ENCODE assay signal across 8 mouse cellular contexts in the genomic region with DNA sequence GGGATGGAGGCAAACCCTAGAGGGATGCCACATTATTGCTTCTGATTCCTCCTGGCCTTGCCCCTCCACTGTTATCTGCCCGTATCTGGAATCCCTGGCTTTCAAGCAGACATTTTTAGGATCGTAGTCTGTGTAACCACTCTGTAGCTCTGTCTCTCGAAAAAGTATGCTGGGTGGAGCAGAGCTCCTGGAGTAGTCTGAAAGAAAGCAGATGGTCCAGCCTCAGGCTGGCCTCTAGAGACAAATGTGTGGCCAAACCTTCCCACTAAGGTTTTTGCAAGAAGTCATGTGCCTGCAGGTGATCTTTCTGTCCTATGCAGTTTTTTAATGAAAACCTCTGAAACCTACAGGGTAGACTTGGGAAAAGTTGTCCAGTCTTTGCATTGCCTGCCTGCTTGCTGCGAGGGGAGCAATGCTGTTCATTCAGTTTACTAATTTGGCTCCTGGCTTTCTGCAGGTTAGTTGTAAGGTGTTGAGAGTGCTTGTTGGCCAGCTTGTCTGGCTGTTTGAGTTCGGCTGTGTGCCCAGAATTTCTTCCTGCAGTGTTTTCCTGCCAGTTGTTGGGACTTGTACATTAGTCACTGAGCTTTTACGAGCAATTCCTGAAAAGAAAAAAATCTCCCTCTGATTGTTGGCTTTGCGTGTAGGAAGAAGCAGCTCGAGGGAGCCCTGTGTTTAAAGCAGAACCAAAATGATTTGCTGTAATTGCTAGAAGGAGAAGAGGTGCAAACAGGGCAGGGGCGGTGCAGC. TPM values are rescaled to one million over a fixed set of nuclear protein-coding genes. Genes with fewer than 3 reads are reported as not detected.
A peak's percentile ranks its signal among the peaks of the same experiment; 100 is the strongest.
DNase-seq lines count a peak whose midpoint lies in the region; ATAC-seq and TF ChIP-seq lines count a peak whose summit lies in the region.

No protein-coding gene starts in this region.

- 65% methylated on average over 9 of the region's 9 CpGs for WGBS in forebrain, embryonic 12.5 days
- 15% methylated on average over 9 of the region's 9 CpGs for WGBS in intestine, postnatal 0 days
- 39% methylated on average over 9 of the region's 9 CpGs for whole genome bisulfite sequencing in liver, embryonic 16.5 days (ENCODE audit: insufficient replicate concordance)

- ATAC-seq in forebrain, embryonic 12.5 days (ENCODE audit: low FRiP score), result no peak
- no peak for ATAC-seq in intestine, postnatal 0 days
- no peak for ATAC-seq in liver, embryonic 16.5 days (ENCODE audit: low read depth)

- peak overlapping the region; percentile 91 for H3K9ac ChIP-seq in ES-E14 (ENCODE audit: insufficient read depth, low read depth, low read length, poor library complexity, severe bottlenecking)
- peak overlapping the region; percentile 91 for H3K9ac ChIP-seq in forebrain, embryonic 12.5 days
- 0 out of 2 replicates have a peak overlapping the region, but pooled peaks have one; percentile 94 for H3K9ac ChIP-seq in intestine, postnatal 0 days (ENCODE audit: low read depth, low read length)
- no peak overlapping the region; the same call in 1 of the 2 replicates for H3K9ac ChIP-seq in liver, embryonic 16.5 days (ENCODE audit: low read depth, low read length)

- H3K4me2 ChIP-seq in forebrain, embryonic 12.5 days, result peak overlapping the region; percentile 89
- H3K4me2 ChIP-seq in intestine, postnatal 0 days (replicated peaks; ENCODE audit: low read depth), result peak overlapping the region; percentile 98
- H3K4me2 ChIP-seq in liver, embryonic 16.5 days (ENCODE audit: low read depth, low read length), result peak overlapping the region; percentile 96

- H3K36me3 ChIP-seq in ES-E14 (ENCODE audit: control insufficient read depth, insufficient read depth, low read length, poor library complexity, severe bottlenecking), result peaks cover 4% of the 10 kb centered on the region; the same call in 1 of the 2 replicates
- no peaks in the 10 kb centered on the region for H3K36me3 ChIP-seq in forebrain, embryonic 12.5 days (replicated peaks)
- no peaks in the 10 kb centered on the region for H3K36me3 ChIP-seq in intestine, postnatal 0 days (ENCODE audit: control insufficient read depth, insufficient read depth)
- H3K36me3 ChIP-seq in liver, embryonic 16.5 days (ENCODE audit: control insufficient read depth, insufficient read depth), result no peaks in the 10 kb centered on the region

- H3K27me3 ChIP-seq in forebrain, embryonic 12.5 days, result no peaks in the 10 kb centered on the region
- no peaks in the 10 kb centered on the region for H3K27me3 ChIP-seq in intestine, postnatal 0 days (replicated peaks; ENCODE audit: control insufficient read depth, insufficient read depth, low read length)
- no peaks in the 10 kb centered on the region for H3K27me3 ChIP-seq in liver, embryonic 16.5 days (ENCODE audit: control insufficient read depth, insufficient read depth, low read depth, low read length)

- DNase-seq in cerebellum, adult 18-20 months, result peak; percentile 23 to 32
- no peak for DNase-seq in cerebellum, postnatal 4 days (ENCODE audit: low spot score in 2 of 2)
- no peak for DNase-seq in ES-E14 (ENCODE audit: low read depth, low spot score)
- peak; percentile 70 for DNase-seq in right cerebral cortex, postnatal 25 days
- no peak for DNase-seq in spleen, postnatal 4 days (ENCODE audit: low spot score in 2 of 2)

- peaks cover 11 to 36% of the 10 kb centered on the region in 2 experiments for H3K4me1 ChIP-seq in ES-E14 (ENCODE audit: control insufficient read depth in 2 of 2, insufficient read depth in 2 of 2, low read length in 2 of 2, poor library complexity in 1 of 2)
- peaks cover 49% of the 10 kb centered on the region for H3K4me1 ChIP-seq in forebrain, embryonic 12.5 days
- peaks cover 28% of the 10 kb centered on the region for H3K4me1 ChIP-seq in intestine, postnatal 0 days (replicated peaks; ENCODE audit: control insufficient read depth, insufficient read depth, low read length)
- peaks cover 59% of the 10 kb centered on the region for H3K4me1 ChIP-seq in liver, embryonic 16.5 days (ENCODE audit: control insufficient read depth, low read depth, low read length)

- peak overlapping the region; percentile 87 to 91 for H3K4me3 ChIP-seq in ES-E14 (ENCODE audit: insufficient read depth in 1 of 2, low read depth in 1 of 2, low read length in 2 of 2, poor library complexity in 1 of 2, severe bottlenecking in 1 of 2)
- H3K4me3 ChIP-seq in forebrain, embryonic 12.5 days (replicated peaks), result peak overlapping the region; percentile 94
- H3K4me3 ChIP-seq in intestine, postnatal 0 days (ENCODE audit: low read depth, low read length), result peak overlapping the region; percentile 86
- H3K4me3 ChIP-seq in liver, embryonic 16.5 days (ENCODE audit: low read depth, low read length), result peak overlapping the region; percentile 82

- no peak overlapping the region for H3K27ac ChIP-seq in ES-E14 (ENCODE audit: insufficient read depth, low read depth, low read length, poor library complexity, severe bottlenecking)
- H3K27ac ChIP-seq in forebrain, embryonic 12.5 days, result peak overlapping the region; percentile 95
- H3K27ac ChIP-seq in intestine, postnatal 0 days (ENCODE audit: low read depth, low read length), result peak overlapping the region; percentile 29
- H3K27ac ChIP-seq in liver, embryonic 16.5 days (ENCODE audit: low read length), result no peak overlapping the region

- in situ Hi-C loops in ES-E14 (cut with MboI; ENCODE audit: low sequenced_read_pairs in 2 of 2, unreplicated experiment in 2 of 2), result no loop called here

- no peaks in the 10 kb centered on the region for H3K9me3 ChIP-seq in ES-E14 (ENCODE audit: control insufficient read depth, insufficient read depth, low read depth, low read length)
- no peaks in the 10 kb centered on the region for H3K9me3 ChIP-seq in forebrain, embryonic 12.5 days
- no peaks in the 10 kb centered on the region for H3K9me3 ChIP-seq in intestine, postnatal 0 days (ENCODE audit: control insufficient read depth)
- no peaks in the 10 kb centered on the region for H3K9me3 ChIP-seq in liver, embryonic 16.5 days (replicated peaks; ENCODE audit: control insufficient read depth, low read length)

- no peak for TF ChIP-seq CTCF in intestine, postnatal 0 days (IDR thresholded peaks at IDR 0.05; ENCODE audit: low read depth)

TF ChIP-seq in ES-E14, 5 proteins besides CTCF, POLR2A, EP300 and RAD21:
- TF ChIP-seq CHD2 (IDR thresholded peaks at IDR 0.05; ENCODE audit: low read depth, low read length) (no peak), HCFC1 (IDR thresholded peaks at IDR 0.05; ENCODE audit: borderline replicate concordance, insufficient read depth, low read length) (no peak), MAFK (IDR thresholded peaks at IDR 0.05; ENCODE audit: insufficient read depth, low read depth, low read length) (no peak), ZC3H11A (IDR thresholded peaks at IDR 0.05; ENCODE audit: borderline replicate concordance, low read depth, low read length) (no peak), ZNF384 (IDR thresholded peaks at IDR 0.05; ENCODE audit: low read depth, low read length) (no peak)
TF ChIP-seq in ES-E14: peak in this region for 0.

RNA-seq across cellular contexts. Expression of a gene that starts 1.7 kb away (rescaled TPM):
- 35.0 and 35.9 TPM in 2 replicates for total RNA-seq in ES-E14 (2012; rRNA removed)
- 12.7 and 13.4 TPM in 2 replicates for polyA plus RNA-seq in forebrain, embryonic 12.5 days (2016; fragmentation: Nextera tagmentation; extraction: Ambion mirVana)
- 1.4 and 1.9 TPM in 2 replicates for polyA plus RNA-seq in intestine, postnatal 0 days (2015; fragmentation: Nextera tagmentation; extraction: Ambion mirVana)
- 3.0 and 3.4 TPM in 2 replicates for polyA plus RNA-seq in liver, embryonic 16.5 days (2015; fragmentation: Nextera tagmentation; extraction: Ambion mirVana)

RNA-seq across cellular contexts. Expression of a gene that starts 26.7 kb away (rescaled TPM):
- total RNA-seq in ES-E14 (2012; rRNA removed), result 2.6 and 2.9 TPM in 2 replicates
- 1.9 and 2.1 TPM in 2 replicates for polyA plus RNA-seq in forebrain, embryonic 12.5 days (2016; fragmentation: Nextera tagmentation; extraction: Ambion mirVana)
- 0.14 and 0.21 TPM in 2 replicates for polyA plus RNA-seq in intestine, postnatal 0 days (2015; fragmentation: Nextera tagmentation; extraction: Ambion mirVana)
- 0.04 and 0.05 TPM in 2 replicates for polyA plus RNA-seq in liver, embryonic 16.5 days (2015; fragmentation: Nextera tagmentation; extraction: Ambion mirVana)

RNA-seq across cellular contexts. Expression of a gene that starts 32.6 kb away (rescaled TPM):
- 77.6 and 109 TPM in 2 replicates for total RNA-seq in ES-E14 (2012; rRNA removed)
- polyA plus RNA-seq in forebrain, embryonic 12.5 days (2016; fragmentation: Nextera tagmentation; extraction: Ambion mirVana), result 388 and 407 TPM in 2 replicates
- 294 and 319 TPM in 2 replicates for polyA plus RNA-seq in intestine, postnatal 0 days (2015; fragmentation: Nextera tagmentation; extraction: Ambion mirVana)
- polyA plus RNA-seq in liver, embryonic 16.5 days (2015; fragmentation: Nextera tagmentation; extraction: Ambion mirVana), result 164 and 179 TPM in 2 replicates

RNA-seq across cellular contexts. Expression of a gene that starts 40.8 kb away (rescaled TPM):
- 45.1 and 68.6 TPM in 2 replicates for total RNA-seq in ES-E14 (2012; rRNA removed)
- 13.9 and 14.3 TPM in 2 replicates for polyA plus RNA-seq in forebrain, embryonic 12.5 days (2016; fragmentation: Nextera tagmentation; extraction: Ambion mirVana)
- polyA plus RNA-seq in intestine, postnatal 0 days (2015; fragmentation: Nextera tagmentation; extraction: Ambion mirVana), result 4.8 and 7.2 TPM in 2 replicates
- polyA plus RNA-seq in liver, embryonic 16.5 days (2015; fragmentation: Nextera tagmentation; extraction: Ambion mirVana), result 2.9 and 4.0 TPM in 2 replicates

Comparison
In these comparisons a context has a peak if more than half of its experiments do, and no peak if none do; other contexts are left out.
1. DNase-seq: peak in cerebellum, adult 18-20 months (2 of 2) and right cerebral cortex, postnatal 25 days (single experiment); none in cerebellum, postnatal 4 days (0 of 2), ES-E14 (single experiment) and spleen, postnatal 4 days (0 of 2).
2. H3K27ac ChIP-seq: peak in forebrain, embryonic 12.5 days (single experiment) and intestine, postnatal 0 days (single experiment); none in ES-E14 (single experiment) and liver, embryonic 16.5 days (single experiment).
3. Peak in every context shown above with its lines, with median percentiles within 50 percentile points of each other: H3K4me3 ChIP-seq and H3K4me2 ChIP-seq.